Mouse (Mus musculus): ENCODE results near the gene Ifnar2. TPM values are rescaled to one million over a fixed set of nuclear protein-coding genes. Genes with fewer than 3 reads are reported as not detected.
A peak's percentile ranks its signal among the peaks of the same experiment; 100 is the strongest.

Gene Ifnar2
- polyA plus RNA-seq, 1 experiment from 2014 or later: 54.1 TPM

- Histone ChIP-seq H3K27ac (ENCODE audit: low read depth) (no peak overlapping the region), H3K27me3 (ENCODE audit: insufficient read depth, low read length) (no peaks in the 10 kb centered on the region), H3K4me2 (no peak overlapping the region), H3K4me1 (ENCODE audit: insufficient read depth) (peaks cover under 1% of the 10 kb centered on the region; the same call in 1 of the 2 replicates), H3K9ac (no peak overlapping the region), H3K4me3 (ENCODE audit: low read depth, low read length) (no peak overlapping the region), H3K9me3 (ENCODE audit: low read depth, low read length) (no peaks in the 10 kb centered on the region), H3K36me3 (ENCODE audit: insufficient read depth) (no peaks in the 10 kb centered on the region)
- ATAC-seq (ENCODE audit: insufficient read depth): no peak
- TF ChIP-seq CTCF (IDR thresholded peaks at IDR 0.05; ENCODE audit: low read depth): peak; percentile 84
- 33% methylated on average over 8 of the region's 8 CpGs for WGBS
- peak; percentile 95 for DNase-seq
Observed at GRCm38 (mm10) chr16:91358555-91358954, 14.0 kb upstream of the Ifnar2 start.

GRCm38 (mm10) chr16:91359531-91359930, 13.1 kb upstream of the Ifnar2 start:
- H3K4me1 ChIP-seq (ENCODE audit: insufficient read depth): peaks cover 8% of the 10 kb centered on the region
- DNase-seq (no peak), ATAC-seq (ENCODE audit: insufficient read depth) (no peak)
- H3K36me3 ChIP-seq (ENCODE audit: insufficient read depth): no peaks in the 10 kb centered on the region
- WGBS: 85% methylated on average over 13 of the region's 13 CpGs
- no peak overlapping the region for H3K4me2 ChIP-seq
- TF ChIP-seq CTCF (IDR thresholded peaks at IDR 0.05; ENCODE audit: low read depth): no peak
- no peaks in the 10 kb centered on the region for H3K27me3 ChIP-seq (ENCODE audit: insufficient read depth, low read length)
- no peaks in the 10 kb centered on the region for H3K9me3 ChIP-seq (ENCODE audit: low read depth, low read length)
- no peak overlapping the region for H3K27ac ChIP-seq (ENCODE audit: low read depth)
- no peak overlapping the region for H3K9ac ChIP-seq
- no peak overlapping the region for H3K4me3 ChIP-seq (ENCODE audit: low read depth, low read length)

GRCm38 (mm10) chr16:91360162-91360561, 12.4 kb upstream of the Ifnar2 start:
- Histone ChIP-seq H3K9me3 (ENCODE audit: low read depth, low read length) (no peaks in the 10 kb centered on the region), H3K4me3 (ENCODE audit: low read depth, low read length) (no peak overlapping the region), H3K4me2 (no peak overlapping the region), H3K9ac (no peak overlapping the region), H3K27ac (ENCODE audit: low read depth) (no peak overlapping the region), H3K36me3 (ENCODE audit: insufficient read depth) (no peaks in the 10 kb centered on the region), H3K27me3 (ENCODE audit: insufficient read depth, low read length) (no peaks in the 10 kb centered on the region), H3K4me1 (ENCODE audit: insufficient read depth) (peaks cover 8% of the 10 kb centered on the region)
- no peak for ATAC-seq (ENCODE audit: insufficient read depth)
- no peak for DNase-seq
- 55% methylated on average over 3 of the region's 3 CpGs for WGBS
- TF ChIP-seq CTCF (IDR thresholded peaks at IDR 0.05; ENCODE audit: low read depth): no peak

GRCm38 (mm10) chr16:91362006-91362405, 10.6 kb upstream of the Ifnar2 start:
- Histone ChIP-seq H3K4me3 (ENCODE audit: low read depth, low read length) (no peak overlapping the region), H3K27ac (ENCODE audit: low read depth) (peak overlapping the region; percentile 74; the same call in 1 of the 2 replicates), H3K9me3 (ENCODE audit: low read depth, low read length) (no peaks in the 10 kb centered on the region), H3K4me1 (ENCODE audit: insufficient read depth) (peaks cover 8% of the 10 kb centered on the region), H3K36me3 (ENCODE audit: insufficient read depth) (no peaks in the 10 kb centered on the region), H3K9ac (no peak overlapping the region), H3K27me3 (ENCODE audit: insufficient read depth, low read length) (no peaks in the 10 kb centered on the region), H3K4me2 (no peak overlapping the region; the same call in 1 of the 2 replicates)
- 54% methylated on average over 2 of the region's 2 CpGs for WGBS
- DNase-seq (no peak), ATAC-seq (ENCODE audit: insufficient read depth) (no peak)
- no peak for TF ChIP-seq CTCF (IDR thresholded peaks at IDR 0.05; ENCODE audit: low read depth)

GRCm38 (mm10) chr16:91362616-91363272, 9.8 kb upstream of the Ifnar2 start:
- Histone ChIP-seq H3K36me3 (ENCODE audit: insufficient read depth) (no peaks in the 10 kb centered on the region), H3K4me3 (ENCODE audit: low read depth, low read length) (no peak overlapping the region), H3K4me2 (peak overlapping the region; percentile 23), H3K27ac (ENCODE audit: low read depth) (peak overlapping the region; percentile 74), H3K27me3 (ENCODE audit: insufficient read depth, low read length) (no peaks in the 10 kb centered on the region), H3K9ac (no peak overlapping the region), H3K9me3 (ENCODE audit: low read depth, low read length) (peaks cover 3% of the 10 kb centered on the region; the same call in 1 of the 2 replicates), H3K4me1 (ENCODE audit: insufficient read depth) (peaks cover 8% of the 10 kb centered on the region)
- no peak for TF ChIP-seq CTCF (IDR thresholded peaks at IDR 0.05; ENCODE audit: low read depth)
- ATAC-seq (ENCODE audit: insufficient read depth) (peak; percentile 63; the same call in 1 of the 2 replicates), DNase-seq (peak; percentile 81)
- WGBS: 33% methylated on average over 12 of the region's 12 CpGs

- DNase-seq: peak; percentile 85
Observed at GRCm38 (mm10) chr16:91363483-91363882, 9.1 kb upstream of the Ifnar2 start.

GRCm38 (mm10) chr16:91366567-91366966, 6.0 kb upstream of the Ifnar2 start:
- TF ChIP-seq CTCF (IDR thresholded peaks at IDR 0.05; ENCODE audit: low read depth): no peak
- Histone ChIP-seq H3K4me1 (ENCODE audit: insufficient read depth) (peaks cover 8% of the 10 kb centered on the region; the same call in 1 of the 2 replicates), H3K27ac (ENCODE audit: low read depth) (no peak overlapping the region), H3K36me3 (ENCODE audit: insufficient read depth) (no peaks in the 10 kb centered on the region), H3K9ac (no peak overlapping the region), H3K4me3 (ENCODE audit: low read depth, low read length) (no peak overlapping the region), H3K4me2 (no peak overlapping the region), H3K9me3 (ENCODE audit: low read depth, low read length) (peaks cover 9% of the 10 kb centered on the region; the same call in 1 of the 2 replicates), H3K27me3 (ENCODE audit: insufficient read depth, low read length) (no peaks in the 10 kb centered on the region)
- no peak for ATAC-seq (ENCODE audit: insufficient read depth)
- no peak for DNase-seq

More at GRCm38 (mm10) chr16:91363483-91363882, 9.1 kb upstream of the Ifnar2 start:
- Histone ChIP-seq H3K4me2 (peak overlapping the region; percentile 23; the same call in 1 of the 2 replicates), H3K4me3 (ENCODE audit: low read depth, low read length) (no peak overlapping the region), H3K9ac (no peak overlapping the region), H3K4me1 (ENCODE audit: insufficient read depth) (peaks cover 8% of the 10 kb centered on the region), H3K36me3 (ENCODE audit: insufficient read depth) (no peaks in the 10 kb centered on the region), H3K27ac (ENCODE audit: low read depth) (peak overlapping the region; percentile 74), H3K27me3 (ENCODE audit: insufficient read depth, low read length) (no peaks in the 10 kb centered on the region), H3K9me3 (ENCODE audit: low read depth, low read length) (peaks cover 9% of the 10 kb centered on the region; the same call in 1 of the 2 replicates)
- peak; percentile 67 for ATAC-seq (ENCODE audit: insufficient read depth)
- no peak for TF ChIP-seq CTCF (IDR thresholded peaks at IDR 0.05; ENCODE audit: low read depth)
- 9% methylated on average over 3 of the region's 3 CpGs for WGBS
